Mouse (Mus musculus) CH12.LX (cell line): Measurements from ENCODE around the gene Olfr414. TPM values are rescaled to one million over a fixed set of nuclear protein-coding genes. Genes with fewer than 3 reads are reported as not detected.

Source experiments
- DNase-seq: peaks from one replicate; pipeline ENCODE4 v3.0.0-alpha.2; 2013; ENCODE audit errors: extremely low read depth
- H3K27ac ChIP-seq: 2 replicates; pipeline ENCODE4 v1.5.1; 2012; ENCODE audit warnings: low read depth, mild to moderate bottlenecking, control low read depth, moderate library complexity; ENCODE audit not compliant: insufficient read depth
- H3K27me3 ChIP-seq: replicated peaks from 2 replicates; pipeline ENCODE3; 2012; ENCODE audit warnings: inconsistent platforms
- H3K36me3 ChIP-seq, 2 experiments: replicated peaks in 1 of 2; 2 replicates each; pipeline versions ENCODE3 to v1.6.1; 2012; ENCODE audit warnings: inconsistent platforms in 1 of 2, low read length in 1 of 2, mild to moderate bottlenecking in 1 of 2, mixed read lengths in 1 of 2, moderate library complexity in 1 of 2; ENCODE audit not compliant: control insufficient read depth in 1 of 2, insufficient read depth in 1 of 2
- H3K4me1 ChIP-seq, 2 experiments: 2 replicates each; pipeline ENCODE4 v1.6.1; 2012; ENCODE audit warnings: inconsistent platforms in 1 of 2, moderate library complexity in 1 of 2; ENCODE audit not compliant: insufficient read depth in 2 of 2, control insufficient read depth in 1 of 2
- H3K4me2 ChIP-seq: 2 replicates; pipeline ENCODE4 v1.6.1; 2012; ENCODE audit warnings: low read depth, mild to moderate bottlenecking, control low read depth; ENCODE audit not compliant: poor library complexity, insufficient read depth, severe bottlenecking
- H3K4me3 ChIP-seq, 3 experiments: fragments of 150-350 bp in 1 of 3; sonication (generic) in 1 of 3; replicated peaks in 1 of 3; 2 replicates each; pipeline versions ENCODE3 to v1.5.1; 2011 to 2012; ENCODE audit warnings: low read depth in 2 of 3, low read length in 2 of 3, mild to moderate bottlenecking in 2 of 3, moderate library complexity in 2 of 3, control low read depth in 1 of 3, improper control_type of control experiment in 1 of 3, inconsistent platforms in 1 of 3, mixed read lengths in 1 of 3; ENCODE audit not compliant: poor library complexity in 1 of 3
- H3K79me2 ChIP-seq: replicated peaks from 2 replicates; pipeline ENCODE4 v1.6.1; 2012; ENCODE audit warnings: mild to moderate bottlenecking, moderate library complexity; ENCODE audit not compliant: control insufficient read depth, poor library complexity, insufficient read depth, severe bottlenecking; ENCODE audit errors: extremely low read depth
- H3K9ac ChIP-seq: 2 replicates; pipeline ENCODE4 v1.6.1; 2012; ENCODE audit warnings: low read depth, mild to moderate bottlenecking, control low read depth, moderate library complexity; ENCODE audit not compliant: insufficient read depth
- H3K9me3 ChIP-seq: replicated peaks from 2 replicates; pipeline ENCODE3; 2012; ENCODE audit warnings: low read length, inconsistent platforms, mixed read lengths
- BHLHE40 ChIP-seq: IDR thresholded peaks from 2 replicates; pipeline ENCODE4 v1.6.1; 2011; ENCODE audit warnings: mild to moderate bottlenecking, low read depth, low read length, improper control_type of control experiment
- CHD1 ChIP-seq: IDR thresholded peaks from 2 replicates; pipeline ENCODE4 v1.6.1; 2012; ENCODE audit warnings: low read depth, low read length, improper control_type of control experiment, inconsistent platforms
- ELF1 ChIP-seq: IDR thresholded peaks from 2 replicates; pipeline ENCODE4 v1.6.1; 2014; ENCODE audit warnings: low read depth, mild to moderate bottlenecking, inconsistent platforms, low read length, improper control_type of control experiment
- EP300 ChIP-seq: IDR thresholded peaks from 2 replicates; pipeline ENCODE4 v1.6.1; 2011; ENCODE audit warnings: low read length, improper control_type of control experiment
- JUN ChIP-seq: IDR thresholded peaks from 2 replicates; pipeline ENCODE4 v1.6.1; 2011; ENCODE audit warnings: low read depth, mild to moderate bottlenecking, low read length, improper control_type of control experiment, moderate library complexity; ENCODE audit not compliant: insufficient read depth
- JUND ChIP-seq: conservative IDR thresholded peaks from 2 replicates; pipeline ENCODE4 v1.6.1; 2011; ENCODE audit warnings: low read depth, low read length, improper control_type of control experiment
- KAT2A ChIP-seq: IDR thresholded peaks from 2 replicates; pipeline ENCODE4 v1.6.1; 2012; ENCODE audit warnings: low read length, improper control_type of control experiment, inconsistent platforms; ENCODE audit not compliant: insufficient replicate concordance
- MAFK ChIP-seq: IDR thresholded peaks from 2 replicates; pipeline ENCODE4 v1.6.1; 2011; ENCODE audit warnings: low read length, improper control_type of control experiment; ENCODE audit not compliant: insufficient replicate concordance
- MAX ChIP-seq: IDR thresholded peaks from 2 replicates; pipeline ENCODE4 v1.6.1; 2011; ENCODE audit warnings: low read length, improper control_type of control experiment
- MAZ ChIP-seq: IDR thresholded peaks from 2 replicates; pipeline ENCODE4 v1.6.1; 2012; ENCODE audit warnings: low read depth, mild to moderate bottlenecking, inconsistent platforms, low read length, improper control_type of control experiment, moderate library complexity
- MEF2A ChIP-seq: IDR thresholded peaks from 2 replicates; pipeline ENCODE4 v1.6.1; 2014; ENCODE audit warnings: low read depth, mild to moderate bottlenecking, inconsistent platforms, low read length, improper control_type of control experiment, borderline replicate concordance
- MYC ChIP-seq: IDR thresholded peaks from 2 replicates; pipeline ENCODE4 v1.6.1; 2011; ENCODE audit warnings: low read depth, mild to moderate bottlenecking, improper control_type of control experiment, low read length
- NELFE ChIP-seq: IDR thresholded peaks from 2 replicates; pipeline ENCODE4 v1.6.1; 2011; ENCODE audit warnings: low read depth, low read length, improper control_type of control experiment
- POLR2AphosphoS2 ChIP-seq: IDR thresholded peaks from 2 replicates; pipeline ENCODE4 v1.6.1; 2011; ENCODE audit warnings: low read depth, low read length, improper control_type of control experiment
- RAD21 ChIP-seq: IDR thresholded peaks from 2 replicates; pipeline ENCODE4 v1.6.1; 2011; ENCODE audit warnings: low read depth, mild to moderate bottlenecking, low read length, improper control_type of control experiment, moderate library complexity
- RCOR1 ChIP-seq: conservative IDR thresholded peaks from 2 replicates; pipeline ENCODE4 v1.6.1; 2012; ENCODE audit warnings: low read depth, mild to moderate bottlenecking, inconsistent platforms, low read length, improper control_type of control experiment
- SMC3 ChIP-seq: IDR thresholded peaks from 2 replicates; pipeline ENCODE4 v1.6.1; 2011; ENCODE audit warnings: low read depth, low read length, improper control_type of control experiment
- TCF12 ChIP-seq: IDR thresholded peaks from 2 replicates; pipeline ENCODE4 v1.6.1; 2014; ENCODE audit warnings: low read depth, mild to moderate bottlenecking, inconsistent platforms, low read length, improper control_type of control experiment
- UBTF ChIP-seq: IDR thresholded peaks from 2 replicates; pipeline ENCODE4 v1.6.1; 2012; ENCODE audit warnings: low read depth, mild to moderate bottlenecking, inconsistent platforms, low read length, improper control_type of control experiment, moderate library complexity
- USF1 ChIP-seq: IDR thresholded peaks from 2 replicates; pipeline ENCODE4 v1.6.1; 2014; ENCODE audit warnings: low read depth, mild to moderate bottlenecking, inconsistent platforms, low read length, improper control_type of control experiment
- ZNF384 ChIP-seq: IDR thresholded peaks from 2 replicates; pipeline ENCODE4 v1.6.1; 2012; ENCODE audit warnings: low read depth, low read length, improper control_type of control experiment, inconsistent platforms
- dilution Hi-C: fragments of 300-500 bp; cut with MboI; formaldehyde crosslinking; loops from 2 replicates; pipeline ENCODE4 v1.14.3; 2020; ENCODE audit warnings: low sequenced_read_pairs; ENCODE audit not compliant: extremely low pct_unique_long_range_greater_than_20kb, extremely low pct_ligation_motif_present
- in situ Hi-C: fragments of 300-500 bp; cut with MboI; formaldehyde crosslinking; loops from 3 replicates; pipeline ENCODE4 v1.14.3; 2019; ENCODE audit warnings: low sequenced_read_pairs, low pct_ligation_motif_present, low pct_unique_long_range_greater_than_20kb, mixed read lengths
- polyA plus RNA-seq: library from polyadenylated mRNA; unstranded; fragments of >175 nt; gene quantifications from 2 replicates; pipeline ENCODE4 v1.2.1, GENCODE M21; 2012; ENCODE audit warnings: low read depth; ENCODE audit not compliant: insufficient read length
- total RNA-seq, 2 experiments: library from RNA; depleted of rRNA; stranded (reverse); fragments of 300-350 nt in 1 of 2; fragments of >200 nt in 1 of 2; gene quantifications; 2 replicates each; pipeline ENCODE4 v1.2.3; 2012 to 2014

Gene Olfr414
- total and polyA plus RNA-seq, 3 experiments = not detected

DNA sequence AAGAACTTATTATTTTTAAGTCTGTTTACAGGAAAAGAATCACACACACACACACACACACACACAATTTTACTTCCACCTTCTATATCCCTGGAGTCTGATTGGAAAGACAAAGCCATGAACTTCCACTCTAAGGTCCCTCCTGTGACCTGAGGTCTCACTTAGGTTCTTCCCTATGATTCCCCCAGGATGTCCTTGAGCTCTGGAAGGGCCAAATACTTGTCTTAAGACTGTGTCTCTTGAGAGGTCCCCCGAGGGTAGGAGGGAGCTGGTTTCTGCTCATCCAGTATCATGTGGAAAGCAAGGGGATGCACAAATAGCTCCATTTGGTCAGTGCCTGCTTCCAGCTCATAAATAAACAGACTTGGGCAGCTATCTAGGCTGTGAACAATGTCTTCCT, 17.9 kb downstream of the Olfr414 start, which contains the start of gene Olfr220:
TSS of gene Olfr220 (plus strand) at position 301 of the 400 bp plus-strand sequence.
- no peak within 1 kb of the TSS for H3K4me3 ChIP-seq
- no peak for DNase-seq
- no peaks in the 10 kb centered on the region for H3K9me3 ChIP-seq
- H3K27ac ChIP-seq = no peak within 1 kb of the TSS
- H3K4me1 ChIP-seq = no peaks in the 10 kb centered on the region
- no peak within 1 kb of the TSS for H3K4me2 ChIP-seq
- in situ Hi-C loops = no loop called here
- TF ChIP-seq POLR2AphosphoS2 = no peak
- no peak for TF ChIP-seq JUN
- TF ChIP-seq MAX = no peak
- no peak for TF ChIP-seq USF1
- TF ChIP-seq BHLHE40 = no peak
- TF ChIP-seq SMC3 = no peak
- TF ChIP-seq MEF2A = no peak
- no peak for TF ChIP-seq MAFK
- TF ChIP-seq CHD1 = no peak
- TF ChIP-seq NELFE = no peak
- no peak for TF ChIP-seq MYC
- no peak for TF ChIP-seq EP300
- no peak for TF ChIP-seq RAD21
- TF ChIP-seq KAT2A = no peak
- no peak for TF ChIP-seq ELF1
- TF ChIP-seq JUND = no peak
- no peak for TF ChIP-seq RCOR1
- TF ChIP-seq TCF12 = no peak
- TF ChIP-seq ZNF384 = no peak
- dilution Hi-C loops = no loop called here
- no peak within 1 kb of the TSS for H3K9ac ChIP-seq
- H3K36me3 ChIP-seq = no peaks in the 10 kb centered on the region
- H3K27me3 ChIP-seq = no peaks in the 10 kb centered on the region
- H3K79me2 ChIP-seq = no peaks in the 10 kb centered on the region

GRCm38 (mm10) chr1:174455100-174455499, 31.2 kb downstream of the Olfr414 start:
- TF ChIP-seq ELF1 = no peak
- TF ChIP-seq UBTF = no peak
- TF ChIP-seq MAZ = no peak
- TF ChIP-seq, all 38 proteins: peak for 0
- Histone ChIP-seq H3K36me3 (no peaks in the 10 kb centered on the region), H3K4me1 (no peaks in the 10 kb centered on the region), H3K27me3 (no peaks in the 10 kb centered on the region), H3K79me2 (no peaks in the 10 kb centered on the region), H3K9ac (no peak overlapping the region), H3K27ac (no peak overlapping the region), H3K4me3 (no peak overlapping the region), H3K4me2 (no peak overlapping the region), H3K9me3 (no peaks in the 10 kb centered on the region)
- in situ Hi-C loops (loop anchor here (25.0 kb wide), 2 partner anchors 107 to 268 kb away; no protein-coding TSS in a partner anchor), dilution Hi-C loops (no loop called here)
- DNase-seq = no peak
